ENCODE assay signal across 11 mouse cellular contexts in genomic region chr8:30227354-30227753, GRCm38 (mm10).
DNase-seq lines count a peak whose midpoint lies in the region; ATAC-seq lines count a peak whose summit lies in the region.
"Had no signal": no experiment of that assay in that cellular context is flagged by ENCODE, and none has a peak within 500 bp of the region (broad histone marks: within the 10 kb centered on the region; RNA-seq: fewer than 3 reads in every experiment).

No protein-coding gene starts in this region.

- H3K36me3 ChIP-seq in forebrain, embryonic 15.5 days: no peaks in the 10 kb centered on the region
- H3K36me3 ChIP-seq in forebrain, embryonic 10.5 days (replicated peaks): no peaks in the 10 kb centered on the region
- H3K36me3 ChIP-seq in neural tube, embryonic 13.5 days: no peaks in the 10 kb centered on the region
- no peaks in the 10 kb centered on the region for H3K36me3 ChIP-seq in forebrain, embryonic 16.5 days (ENCODE audit: control insufficient read depth, insufficient read depth)
- H3K36me3 ChIP-seq in intestine, embryonic 15.5 days: no peaks in the 10 kb centered on the region
- H3K36me3 ChIP-seq: heart, embryonic 10.5 days had no signal

- H3K4me3 ChIP-seq in forebrain, embryonic 15.5 days: no peak overlapping the region
- no peak overlapping the region for H3K4me3 ChIP-seq in forebrain, embryonic 10.5 days
- no peak overlapping the region for H3K4me3 ChIP-seq in neural tube, embryonic 13.5 days
- H3K4me3 ChIP-seq in forebrain, embryonic 16.5 days (replicated peaks; ENCODE audit: low read length): no peak overlapping the region
- no peak overlapping the region for H3K4me3 ChIP-seq in intestine, embryonic 15.5 days (replicated peaks)
- H3K4me3 ChIP-seq: heart, embryonic 10.5 days had no signal

- 0 out of 2 replicates have a peak, but pooled peaks cover 3% of the 10 kb centered on the region for H3K4me1 ChIP-seq in forebrain, embryonic 15.5 days
- no peaks in the 10 kb centered on the region for H3K4me1 ChIP-seq in forebrain, embryonic 10.5 days
- no peaks in the 10 kb centered on the region for H3K4me1 ChIP-seq in neural tube, embryonic 13.5 days (replicated peaks)
- peaks cover 4% of the 10 kb centered on the region; the same call in 1 of the 2 replicates for H3K4me1 ChIP-seq in forebrain, embryonic 16.5 days (replicated peaks; ENCODE audit: control insufficient read depth, insufficient read depth, low read length)
- H3K4me1 ChIP-seq in intestine, embryonic 15.5 days (replicated peaks): no peaks in the 10 kb centered on the region
- H3K4me1 ChIP-seq: heart, embryonic 10.5 days had no signal

- no peaks in the 10 kb centered on the region for H3K27me3 ChIP-seq in forebrain, embryonic 15.5 days
- H3K27me3 ChIP-seq in forebrain, embryonic 10.5 days (ENCODE audit: poor library complexity, severe bottlenecking): no peaks in the 10 kb centered on the region
- no peaks in the 10 kb centered on the region for H3K27me3 ChIP-seq in neural tube, embryonic 13.5 days
- no peaks in the 10 kb centered on the region for H3K27me3 ChIP-seq in forebrain, embryonic 16.5 days (replicated peaks; ENCODE audit: control insufficient read depth, insufficient read depth, low read length)
- no peaks in the 10 kb centered on the region for H3K27me3 ChIP-seq in intestine, embryonic 15.5 days (replicated peaks)
- H3K27me3 ChIP-seq: Patski had no signal

- H3K9me3 ChIP-seq in forebrain, embryonic 15.5 days: no peaks in the 10 kb centered on the region
- no peaks in the 10 kb centered on the region for H3K9me3 ChIP-seq in forebrain, embryonic 10.5 days
- H3K9me3 ChIP-seq in neural tube, embryonic 13.5 days: no peaks in the 10 kb centered on the region
- H3K9me3 ChIP-seq in forebrain, embryonic 16.5 days (ENCODE audit: control insufficient read depth, low read length): no peaks in the 10 kb centered on the region
- no peaks in the 10 kb centered on the region for H3K9me3 ChIP-seq in intestine, embryonic 15.5 days
- H3K9me3 ChIP-seq: heart, embryonic 10.5 days had no signal

- no peak overlapping the region for H3K9ac ChIP-seq in forebrain, embryonic 15.5 days (replicated peaks)
- no peak overlapping the region for H3K9ac ChIP-seq in neural tube, embryonic 13.5 days
- H3K9ac ChIP-seq in forebrain, embryonic 16.5 days (replicated peaks; ENCODE audit: low read depth, low read length): no peak overlapping the region
- H3K9ac ChIP-seq in intestine, embryonic 15.5 days: no peak overlapping the region

- no peak overlapping the region for H3K4me2 ChIP-seq in forebrain, embryonic 15.5 days (replicated peaks)
- no peak overlapping the region for H3K4me2 ChIP-seq in neural tube, embryonic 13.5 days
- no peak overlapping the region for H3K4me2 ChIP-seq in forebrain, embryonic 16.5 days (ENCODE audit: low read length)
- no peak overlapping the region for H3K4me2 ChIP-seq in intestine, embryonic 15.5 days (replicated peaks)

- 42% methylated on average over 5 of the region's 5 CpGs for WGBS in forebrain, embryonic 15.5 days
- 78% methylated on average over 5 of the region's 5 CpGs for WGBS in forebrain, embryonic 10.5 days
- WGBS in neural tube, embryonic 13.5 days: 63% methylated on average over 5 of the region's 5 CpGs
- 48% methylated on average over 5 of the region's 5 CpGs for WGBS in forebrain, embryonic 16.5 days
- 87% methylated on average over 5 of the region's 5 CpGs for WGBS in intestine, embryonic 15.5 days

- no peak for DNase-seq in forebrain, embryonic 10.5 days (ENCODE audit: extremely low spot score, low spot score)
- DNase-seq in neural tube, embryonic 10.5 days (ENCODE audit: extremely low spot score, low spot score): no peak
- DNase-seq in telencephalon, adult 2 months (ENCODE audit: low read depth, low spot score): peak; percentile 6
- no peak for DNase-seq in adrenal gland, postnatal 10 days
- DNase-seq: kidney, adult 8-10 months had no signal

- ATAC-seq in forebrain, embryonic 15.5 days (replicated peaks): peak; percentile 75
- peak; percentile 53; the same call in 1 of the 2 replicates for ATAC-seq in neural tube, embryonic 13.5 days (ENCODE audit: low read depth)
- ATAC-seq in forebrain, embryonic 16.5 days: peak; percentile 78
- ATAC-seq in intestine, embryonic 15.5 days: no peak
- ATAC-seq: Patski had no signal

- peak overlapping the region; percentile 71 for H3K27ac ChIP-seq in forebrain, embryonic 15.5 days (replicated peaks)
- no peak overlapping the region for H3K27ac ChIP-seq in forebrain, embryonic 10.5 days
- no peak overlapping the region for H3K27ac ChIP-seq in neural tube, embryonic 13.5 days (replicated peaks)
- H3K27ac ChIP-seq in forebrain, embryonic 16.5 days (ENCODE audit: low read length): peak overlapping the region; percentile 66
- no peak overlapping the region for H3K27ac ChIP-seq in intestine, embryonic 15.5 days
- H3K27ac ChIP-seq: heart, embryonic 10.5 days had no signal

Comparison
In these comparisons a context has a peak if more than half of its experiments do, and no peak if none do; other contexts are left out.
1. H3K27ac ChIP-seq: peak in forebrain, embryonic 15.5 days (single experiment) and forebrain, embryonic 16.5 days (single experiment); none in forebrain, embryonic 10.5 days (single experiment), neural tube, embryonic 13.5 days (single experiment) and intestine, embryonic 15.5 days (single experiment).